Mouse (Mus musculus) liver, embryonic 16.5 days (tissue): Measurements from ENCODE around the gene Pgs1. TPM values are rescaled to one million over a fixed set of nuclear protein-coding genes. Genes with fewer than 3 reads are reported as not detected.

Experiments used
- ATAC-seq: fragments of 200-750 bp; cut with Nextera tagmentation; 2 replicates; pipeline ENCODE4 v1.8.0; 2017; ENCODE audit warnings: low read depth, mild to moderate bottlenecking, moderate number of reproducible peaks, moderate library complexity
- H3K27ac ChIP-seq: fragments of 300-500 bp; sonication (generic); 2 replicates; pipeline ENCODE4 v1.5.1; 2014; ENCODE audit warnings: mild to moderate bottlenecking, low read length
- H3K27me3 ChIP-seq: fragments of 300-500 bp; sonication (generic); 2 replicates; pipeline ENCODE4 v1.6.1; 2014; ENCODE audit warnings: low read depth, low read length, mixed read lengths; ENCODE audit not compliant: control insufficient read depth, insufficient read depth
- H3K36me3 ChIP-seq: fragments of 300-500 bp; sonication (generic); 2 replicates; pipeline ENCODE4 v1.6.1; 2014; ENCODE audit warnings: mild to moderate bottlenecking; ENCODE audit not compliant: control insufficient read depth, insufficient read depth
- H3K4me1 ChIP-seq: fragments of 300-500 bp; sonication (generic); 2 replicates; pipeline ENCODE4 v1.6.1; 2014; ENCODE audit warnings: low read depth, low read length, mixed read lengths; ENCODE audit not compliant: control insufficient read depth
- H3K4me2 ChIP-seq: fragments of 300-500 bp; sonication (generic); 2 replicates; pipeline ENCODE4 v1.6.1; 2014; ENCODE audit warnings: low read depth, low read length, mixed read lengths
- H3K4me3 ChIP-seq: fragments of 300-500 bp; sonication (generic); 2 replicates; pipeline ENCODE4 v1.5.1; 2014; ENCODE audit warnings: low read depth, mild to moderate bottlenecking, low read length
- H3K9ac ChIP-seq: fragments of 300-500 bp; sonication (generic); 2 replicates; pipeline ENCODE4 v1.6.1; 2014; ENCODE audit warnings: low read depth, low read length
- H3K9me3 ChIP-seq: fragments of 300-500 bp; sonication (generic); replicated peaks from 2 replicates; pipeline ENCODE4 v1.6.1; 2016; ENCODE audit warnings: low read length; ENCODE audit not compliant: control insufficient read depth
- WGBS: fragments of 180-500 bp; shearing (Covaris S2); extraction: QIAGEN DNeasy Blood & Tissue Kit; methylation state at CpG from one replicate; pipeline ENCODE4 v1.1.7; 2014; ENCODE audit not compliant: insufficient replicate concordance; 5-methylcytosine and 5-hydroxymethylcytosine counted together
- polyA plus RNA-seq: library from polyadenylated mRNA; unstranded; fragments of >200 nt; fragmentation: Nextera tagmentation; extraction: Ambion mirVana; gene quantifications from 2 replicates; pipeline ENCODE4 v1.2.1, GENCODE M21; 2015

Pgs1 gene
- polyA plus RNA-seq, 1 experiment from 2014 or later, result 13.7 TPM

DNA sequence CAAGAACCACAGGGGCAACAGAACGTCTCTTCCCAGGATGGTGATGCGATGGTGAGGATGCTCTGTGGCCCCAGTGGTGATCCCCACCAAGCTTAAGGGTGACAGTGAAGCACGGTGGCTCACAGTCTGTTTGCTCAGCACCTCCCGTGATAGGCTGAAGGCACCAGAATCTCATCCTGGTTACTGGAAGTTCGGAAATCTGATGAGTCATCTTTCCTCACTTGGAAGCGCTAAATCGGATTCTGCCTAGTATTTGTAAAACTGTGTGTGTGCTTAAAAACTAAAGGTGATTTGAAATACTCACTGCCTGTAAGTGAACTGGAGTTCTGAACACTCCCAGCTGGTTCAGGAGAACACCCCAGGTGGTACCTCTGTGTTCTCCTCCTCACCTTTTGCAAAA, 2.3 kb upstream of the Pgs1 start:
- Histone ChIP-seq H3K36me3 (no peaks in the 10 kb centered on the region), H3K27me3 (no peaks in the 10 kb centered on the region), H3K4me2 (no peak overlapping the region), H3K9ac (no peak overlapping the region), H3K9me3 (no peaks in the 10 kb centered on the region), H3K4me1 (peaks cover 24% of the 10 kb centered on the region), H3K4me3 (no peak overlapping the region), H3K27ac (no peak overlapping the region)
- no peak for ATAC-seq
- WGBS, result 59% methylated on average over 7 of the region's 7 CpGs

DNA sequence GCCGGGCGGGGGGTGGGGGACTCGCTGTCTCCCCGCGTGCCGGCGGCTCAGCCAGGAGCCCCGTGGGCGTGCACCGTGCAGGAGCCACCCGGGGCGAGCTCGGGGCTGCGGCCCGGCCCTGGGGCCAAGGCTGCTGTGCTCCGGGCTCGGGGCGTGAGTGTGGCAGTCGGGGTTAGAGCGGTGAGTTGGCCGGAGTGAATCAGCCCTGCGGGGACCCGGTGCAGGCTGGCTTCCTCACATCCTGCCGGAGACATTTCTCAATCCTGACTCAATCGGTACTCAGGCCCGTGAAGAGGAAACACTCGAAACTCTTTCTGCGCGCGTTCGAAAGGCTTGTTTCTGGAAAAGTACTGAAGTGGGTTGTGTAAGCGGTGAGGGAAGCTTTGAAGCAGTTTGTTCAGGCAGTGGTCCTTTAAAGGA, 950 bp downstream of the Pgs1 start:
- ATAC-seq, result peak; percentile 78
- H3K4me1 ChIP-seq, result peaks cover 52% of the 10 kb centered on the region
- H3K27ac ChIP-seq, result peak overlapping the region; percentile 90
- no peaks in the 10 kb centered on the region for H3K9me3 ChIP-seq
- no peaks in the 10 kb centered on the region for H3K36me3 ChIP-seq
- H3K27me3 ChIP-seq, result no peaks in the 10 kb centered on the region
- H3K9ac ChIP-seq, result peak overlapping the region; percentile 86
- WGBS, result under 1% methylated on average over 32 of the region's 32 CpGs
- peak overlapping the region; percentile 84 for H3K4me2 ChIP-seq
- peak overlapping the region; percentile 91 for H3K4me3 ChIP-seq

DNA sequence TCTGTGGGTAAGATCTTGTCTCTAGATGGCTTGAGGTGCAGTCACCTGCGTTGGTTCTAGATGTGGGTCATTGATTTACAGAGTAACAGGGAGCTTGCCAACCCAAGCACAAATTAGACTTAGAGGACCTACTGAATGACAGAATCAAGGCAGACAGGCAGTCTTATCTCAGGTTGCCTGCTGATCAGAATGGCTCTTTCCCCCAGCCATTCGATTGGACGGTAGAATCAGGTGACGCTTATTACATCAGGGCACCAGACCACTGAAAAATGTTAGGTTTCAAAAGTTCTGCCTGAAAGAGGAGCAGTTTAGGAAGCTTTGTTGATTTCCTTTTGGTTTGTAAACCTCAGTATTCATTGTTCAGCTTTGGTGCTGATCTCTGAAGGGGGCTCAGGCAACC, 1.9 kb downstream of the Pgs1 start:
- 23% methylated on average over 4 of the region's 4 CpGs for WGBS
- H3K4me2 ChIP-seq, result peak overlapping the region; percentile 84
- H3K4me3 ChIP-seq, result peak overlapping the region; percentile 91
- ATAC-seq, result 0 out of 2 replicates have a peak, but pooled peaks have one; percentile 28
- H3K4me1 ChIP-seq, result peaks cover 61% of the 10 kb centered on the region
- no peaks in the 10 kb centered on the region for H3K36me3 ChIP-seq
- no peaks in the 10 kb centered on the region for H3K27me3 ChIP-seq
- H3K9me3 ChIP-seq, result no peaks in the 10 kb centered on the region
- peak overlapping the region; percentile 90 for H3K27ac ChIP-seq
- H3K9ac ChIP-seq, result peak overlapping the region; percentile 52

DNA sequence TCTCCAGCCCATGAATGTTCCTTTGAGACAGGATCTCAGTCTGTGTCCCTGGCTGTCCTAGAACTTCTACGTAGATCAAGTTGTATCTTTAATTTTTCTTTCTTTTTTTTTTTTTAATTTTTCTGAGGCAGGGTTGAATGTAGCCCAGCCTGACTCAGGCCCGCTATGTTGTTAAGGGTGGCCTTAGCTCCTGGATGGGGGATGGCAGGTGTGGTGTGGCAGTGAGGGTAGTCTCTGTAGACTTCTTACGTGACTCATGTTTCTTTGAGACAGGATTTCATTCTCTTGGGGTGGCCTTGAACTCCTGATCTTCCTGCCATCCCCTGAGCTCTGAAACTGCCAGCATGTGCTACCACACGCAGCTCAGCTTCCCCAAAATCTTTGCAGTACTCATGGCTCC, 3.1 kb downstream of the Pgs1 start:
- Histone ChIP-seq H3K4me1 (peaks cover 73% of the 10 kb centered on the region), H3K27me3 (no peaks in the 10 kb centered on the region), H3K9ac (0 out of 2 replicates have a peak overlapping the region, but pooled peaks have one; percentile 6), H3K4me3 (no peak overlapping the region), H3K9me3 (no peaks in the 10 kb centered on the region), H3K4me2 (peak overlapping the region; percentile 14; the same call in 1 of the 2 replicates), H3K27ac (peak overlapping the region; percentile 26; the same call in 1 of the 2 replicates), H3K36me3 (no peaks in the 10 kb centered on the region)
- no peak for ATAC-seq
- WGBS, result 68% methylated on average over 4 of the region's 4 CpGs

DNA sequence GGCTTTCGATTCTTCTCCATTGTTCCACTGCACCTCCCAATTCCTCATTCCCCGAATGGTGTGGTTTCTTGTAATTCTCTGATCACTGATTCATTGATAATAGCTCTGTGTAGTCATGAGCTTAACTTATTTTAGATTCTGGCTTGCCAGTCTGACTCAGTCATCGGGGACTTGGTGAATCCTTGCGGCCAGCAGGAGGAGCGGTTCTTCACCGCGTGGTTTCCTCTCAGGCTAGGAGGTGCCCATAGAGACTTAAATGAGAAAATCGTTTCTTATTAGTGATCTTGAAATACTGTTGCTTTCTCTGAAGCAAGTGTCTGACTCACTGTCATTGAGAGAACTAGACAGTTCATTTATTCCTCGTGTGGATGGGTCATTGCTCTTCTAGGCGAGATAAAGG, 3.8 kb downstream of the Pgs1 start:
- 13% methylated on average over 10 of the region's 10 CpGs for WGBS
- Histone ChIP-seq H3K9ac (peak overlapping the region; percentile 19; the same call in 1 of the 2 replicates), H3K27me3 (no peaks in the 10 kb centered on the region), H3K4me2 (peak overlapping the region; percentile 14), H3K4me1 (peaks cover 78% of the 10 kb centered on the region), H3K27ac (peak overlapping the region; percentile 26; the same call in 1 of the 2 replicates), H3K9me3 (no peaks in the 10 kb centered on the region), H3K36me3 (no peaks in the 10 kb centered on the region), H3K4me3 (no peak overlapping the region)
- ATAC-seq, result no peak

DNA sequence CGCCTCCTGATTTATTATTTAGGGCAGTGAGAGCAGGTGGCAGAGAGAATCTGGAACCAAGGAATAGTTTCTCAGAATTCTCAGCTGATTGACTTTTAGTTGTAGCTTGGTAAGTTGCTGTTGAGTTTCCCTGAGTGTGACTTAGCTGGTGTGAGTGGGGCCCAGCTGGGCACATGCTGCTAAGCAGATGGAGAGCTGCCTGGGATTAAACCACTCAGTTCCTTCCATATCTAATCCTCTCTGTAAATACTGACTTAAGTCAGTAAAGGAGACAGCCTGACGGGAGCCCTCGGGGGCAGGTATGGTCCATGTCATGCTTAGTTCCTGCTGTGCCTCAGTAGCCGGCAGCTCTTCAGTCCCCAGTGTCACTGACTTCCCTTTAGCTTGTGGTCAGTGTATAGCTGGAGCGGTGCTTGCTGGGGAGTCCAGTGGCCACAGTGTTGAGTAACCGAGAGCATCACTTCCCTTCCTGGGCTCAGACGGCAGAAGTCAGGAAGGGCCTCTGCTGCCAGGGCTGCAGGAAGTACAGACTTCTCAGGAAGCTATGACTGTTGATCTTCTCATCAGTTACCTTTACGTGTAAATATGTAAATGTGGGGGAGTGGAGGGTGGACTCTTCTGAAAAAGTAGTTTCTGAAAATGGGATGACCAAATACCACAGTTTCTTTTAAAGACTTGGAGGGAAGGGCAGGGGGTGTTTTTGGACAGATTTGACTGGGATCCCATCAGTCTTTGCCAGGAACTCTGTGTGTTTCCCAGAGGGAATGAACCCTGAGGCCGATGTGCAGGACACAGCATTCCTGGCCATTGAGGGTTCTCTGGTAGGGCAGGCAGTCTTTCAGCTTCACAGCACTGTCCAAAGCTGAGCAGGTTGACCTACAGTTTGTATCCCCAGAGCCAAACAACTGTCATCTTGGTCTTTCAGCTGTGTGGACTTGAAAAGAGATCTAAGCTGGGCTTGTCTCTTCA, 5.7 kb downstream of the Pgs1 start:
- ATAC-seq, result peak; percentile 23; the same call in 1 of the 2 replicates
- peak overlapping the region; percentile 59 for H3K27ac ChIP-seq
- no peak overlapping the region for H3K4me3 ChIP-seq
- no peak overlapping the region for H3K9ac ChIP-seq
- 41% methylated on average over 9 of the region's 9 CpGs for WGBS
- H3K9me3 ChIP-seq, result no peaks in the 10 kb centered on the region
- H3K4me1 ChIP-seq, result peaks cover 72% of the 10 kb centered on the region
- no peaks in the 10 kb centered on the region for H3K36me3 ChIP-seq
- H3K4me2 ChIP-seq, result no peak overlapping the region; the same call in 1 of the 2 replicates
- no peaks in the 10 kb centered on the region for H3K27me3 ChIP-seq

DNA sequence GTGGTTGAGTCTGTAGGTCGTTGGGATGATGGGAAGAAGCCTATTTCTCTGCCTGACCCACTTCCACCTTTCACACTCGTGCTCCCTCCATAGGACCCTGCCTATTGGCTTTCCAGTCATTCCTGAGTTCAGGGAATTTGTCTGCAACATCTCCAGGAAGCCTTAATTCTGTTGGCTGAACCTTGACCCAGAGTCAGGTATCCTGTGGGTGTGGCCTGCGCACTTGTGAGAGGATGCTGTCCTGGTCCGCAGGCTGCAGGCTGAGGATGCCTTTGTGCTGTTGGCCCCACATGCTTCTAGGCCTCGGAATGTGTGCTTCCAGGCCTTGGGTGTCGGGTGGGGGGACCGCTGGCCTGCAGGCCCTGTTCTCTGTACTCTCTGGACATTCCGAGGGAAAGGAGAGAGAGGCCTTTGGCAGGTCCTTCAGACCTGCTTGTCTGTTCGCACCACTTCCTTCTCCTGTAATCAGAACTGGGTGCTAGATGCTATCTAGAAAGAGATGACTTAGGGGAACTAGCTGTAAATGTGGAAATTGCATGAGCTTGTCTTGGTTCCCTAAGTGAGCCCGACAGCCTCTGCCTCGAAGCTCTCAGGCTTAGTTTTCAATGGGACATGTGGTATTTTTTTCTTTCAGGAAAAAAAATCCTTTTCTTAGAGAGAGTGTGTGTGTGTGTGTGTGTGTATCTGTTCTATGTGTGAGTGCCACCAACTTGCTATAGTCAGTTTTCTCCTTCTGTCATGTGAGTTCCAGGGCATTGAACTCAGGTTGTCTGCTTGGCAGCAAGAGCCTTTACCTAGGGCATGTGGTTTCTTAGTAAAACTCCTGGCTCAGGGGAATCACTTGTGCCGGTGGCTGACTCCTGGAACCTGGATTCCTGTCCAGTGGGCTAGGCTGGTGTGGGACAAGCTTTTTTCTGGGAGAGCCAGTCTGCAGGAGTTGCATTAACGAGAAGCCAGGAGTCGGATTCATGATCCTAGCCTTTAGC, 7.4 kb downstream of the Pgs1 start:
- Histone ChIP-seq H3K36me3 (no peaks in the 10 kb centered on the region), H3K4me1 (peaks cover 60% of the 10 kb centered on the region), H3K27me3 (no peaks in the 10 kb centered on the region), H3K4me3 (no peak overlapping the region), H3K9me3 (no peaks in the 10 kb centered on the region), H3K4me2 (no peak overlapping the region), H3K9ac (no peak overlapping the region), H3K27ac (peak overlapping the region; percentile 10)
- WGBS, result 49% methylated on average over 14 of the region's 14 CpGs
- ATAC-seq, result no peak

DNA sequence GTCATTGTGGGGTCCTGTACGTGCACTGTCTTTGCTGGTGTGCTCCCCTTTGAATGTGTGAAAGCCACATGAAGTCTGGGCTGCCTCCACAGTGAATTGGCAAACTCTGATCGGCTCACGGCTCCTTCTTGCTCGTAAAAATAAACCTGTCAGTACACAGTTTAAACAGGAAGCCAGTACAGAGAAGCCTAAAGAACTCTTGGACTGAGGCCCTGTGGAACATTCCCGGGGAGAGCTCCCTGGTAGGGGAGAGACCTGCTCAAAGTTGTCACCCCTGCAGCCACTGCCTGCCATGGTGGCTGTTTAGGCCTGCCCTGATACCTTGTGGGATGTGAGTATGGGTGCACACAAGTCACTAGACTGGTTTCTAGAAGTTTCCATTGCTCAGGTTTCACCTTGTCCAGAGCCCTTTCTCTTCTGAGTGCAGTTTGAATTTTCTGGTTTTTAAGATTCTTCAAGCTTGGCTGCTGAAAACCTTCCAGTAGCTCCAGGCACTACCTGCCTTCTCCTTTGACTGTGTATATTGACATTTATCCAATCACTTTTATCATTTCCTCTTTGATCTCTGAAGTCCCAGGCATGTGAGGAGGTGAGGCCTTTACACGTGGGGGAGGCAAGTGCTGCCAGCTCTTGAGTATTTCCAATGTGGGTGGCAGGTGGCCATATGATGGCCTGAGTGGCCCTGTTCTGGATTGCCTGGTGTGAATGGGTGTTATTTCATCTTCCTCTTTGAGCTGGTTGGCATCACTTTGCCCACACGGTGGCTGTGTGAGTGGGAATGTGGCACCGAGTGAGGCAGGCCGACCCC, 8.4 kb downstream of the Pgs1 start:
- Histone ChIP-seq H3K9ac (no peak overlapping the region), H3K27ac (peak overlapping the region; percentile 10), H3K4me2 (no peak overlapping the region), H3K9me3 (no peaks in the 10 kb centered on the region), H3K4me1 (peaks cover 54% of the 10 kb centered on the region), H3K4me3 (no peak overlapping the region), H3K27me3 (no peaks in the 10 kb centered on the region), H3K36me3 (no peaks in the 10 kb centered on the region)
- ATAC-seq, result no peak
- WGBS, result 45% methylated on average over 9 of the region's 9 CpGs
